Mouse (Mus musculus) stomach, postnatal 0 days (tissue): ENCODE results near the gene Kdm4a. TPM values are rescaled to one million over a fixed set of nuclear protein-coding genes. Genes with fewer than 3 reads are reported as not detected.
A peak's percentile ranks its signal among the peaks of the same experiment; 100 is the strongest.

ENCODE experiments used
- ATAC-seq: fragments of 200-750 bp; cut with Nextera tagmentation; 2 replicates; pipeline ENCODE4 v1.8.0; 2017; ENCODE audit not compliant: low FRiP score, low TSS enrichment
- DNase-seq: peaks from one replicate; pipeline ENCODE4 v3.0.0-alpha.2; 2016; ENCODE audit warnings: low spot score
- H3K27ac ChIP-seq: fragments of 300-500 bp; sonication (generic); replicated peaks from 2 replicates; pipeline ENCODE4 v1.5.1; 2014; ENCODE audit warnings: mild to moderate bottlenecking, control low read depth
- H3K27me3 ChIP-seq: fragments of 300-500 bp; sonication (generic); 2 replicates; pipeline ENCODE4 v1.6.1; 2014; ENCODE audit warnings: low read length; ENCODE audit not compliant: control insufficient read depth, insufficient read depth
- H3K36me3 ChIP-seq: fragments of 300-500 bp; sonication (generic); 2 replicates; pipeline ENCODE4 v1.6.1; 2014; ENCODE audit warnings: low read length, mixed read lengths; ENCODE audit not compliant: control insufficient read depth, insufficient read depth
- H3K4me1 ChIP-seq: fragments of 300-500 bp; sonication (generic); replicated peaks from 2 replicates; pipeline ENCODE4 v1.6.1; 2014; ENCODE audit warnings: antibody characterized with exemption; ENCODE audit not compliant: control insufficient read depth, insufficient read depth
- H3K4me2 ChIP-seq: fragments of 300-500 bp; sonication (generic); replicated peaks from 2 replicates; pipeline ENCODE4 v1.6.1; 2014; ENCODE audit warnings: low read depth, mild to moderate bottlenecking, control low read depth, moderate library complexity
- H3K4me3 ChIP-seq: fragments of 300-500 bp; sonication (generic); 2 replicates; pipeline ENCODE4 v1.5.1; 2014; ENCODE audit warnings: low read depth, low read length, control low read depth
- H3K9ac ChIP-seq: fragments of 300-500 bp; sonication (generic); 2 replicates; pipeline ENCODE4 v1.6.1; 2014; ENCODE audit warnings: mild to moderate bottlenecking, low read length, control low read depth, mixed read lengths
- H3K9me3 ChIP-seq: fragments of 300-500 bp; sonication (generic); 2 replicates; pipeline ENCODE4 v1.6.1; 2016; ENCODE audit warnings: low read length; ENCODE audit not compliant: control insufficient read depth
- CTCF ChIP-seq: IDR thresholded peaks from 2 replicates; pipeline ENCODE4 v1.5.1; 2016; ENCODE audit warnings: antibody characterized with exemption, low read depth, mild to moderate bottlenecking, moderate library complexity
- EP300 ChIP-seq: optimal IDR thresholded peaks from 2 replicates; pipeline ENCODE3; 2016; ENCODE audit warnings: antibody characterized with exemption
- WGBS: fragments of 180-500 bp; shearing (Covaris S2); extraction: QIAGEN DNeasy Blood & Tissue Kit; methylation state at CpG from one replicate; pipeline ENCODE4 v1.1.7; 2014; 5-methylcytosine and 5-hydroxymethylcytosine counted together
- polyA plus RNA-seq: library from polyadenylated mRNA; unstranded; fragments of >200 nt; fragmentation: Nextera tagmentation; extraction: Ambion mirVana; gene quantifications from 2 replicates; pipeline ENCODE4 v1.2.1, GENCODE M21; 2015

Gene Kdm4a
- polyA plus RNA-seq, 1 experiment from 2014 or later, result 14.6 TPM

DNA sequence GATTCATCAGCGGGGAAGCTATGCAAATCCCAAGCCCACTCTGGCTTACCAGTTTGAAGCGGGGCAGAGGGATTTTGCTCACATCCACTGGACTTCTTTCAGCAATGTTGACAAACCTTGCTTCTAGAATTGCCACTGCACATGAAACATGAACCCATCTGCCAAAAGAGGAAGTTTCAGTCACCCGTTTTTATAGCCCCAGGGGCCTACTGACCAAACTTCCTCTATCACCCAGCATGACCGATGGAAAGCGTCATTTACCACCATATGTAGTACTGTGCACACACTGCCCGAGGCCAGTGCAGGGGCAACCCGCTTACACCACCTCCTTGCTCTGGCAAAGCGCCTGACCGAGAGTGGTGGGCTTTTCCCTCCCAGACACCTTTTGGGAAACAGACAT lies 35.5 kb downstream of the Kdm4a start:
- Histone ChIP-seq H3K9ac (no peak overlapping the region), H3K27me3 (no peaks in the 10 kb centered on the region), H3K4me2 (no peak overlapping the region), H3K36me3 (peaks cover 52% of the 10 kb centered on the region), H3K27ac (no peak overlapping the region), H3K4me3 (no peak overlapping the region), H3K9me3 (no peaks in the 10 kb centered on the region), H3K4me1 (no peaks in the 10 kb centered on the region)
- WGBS, result 86% methylated on average over 9 of the region's 9 CpGs
- no peak for DNase-seq
- ATAC-seq, result peak; percentile 43; the same call in 1 of the 2 replicates
- TF ChIP-seq CTCF (no peak), EP300 (no peak)

DNA sequence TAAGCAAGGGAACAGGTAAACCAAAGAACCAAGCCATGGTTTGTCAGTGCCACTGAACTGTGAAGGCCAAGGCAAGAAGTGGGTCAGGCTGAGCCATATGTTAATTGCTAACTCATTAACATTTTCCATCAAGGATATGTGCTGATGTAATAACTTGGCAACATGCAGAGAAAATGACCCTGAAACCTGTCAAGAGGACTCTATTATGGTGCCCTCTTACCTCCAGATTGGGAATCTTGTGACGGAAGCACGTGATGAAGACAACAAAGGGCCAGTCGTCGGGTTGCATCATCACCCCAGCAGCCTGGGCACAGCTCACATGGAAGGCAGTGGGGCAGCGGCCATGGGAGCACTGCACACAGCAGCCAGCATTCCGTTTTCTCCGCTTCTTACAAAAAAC lies 36.2 kb downstream of the Kdm4a start:
- H3K9ac ChIP-seq, result no peak overlapping the region
- no peak overlapping the region for H3K4me2 ChIP-seq
- 86% methylated on average over 7 of the region's 7 CpGs for WGBS
- TF ChIP-seq CTCF, result no peak
- TF ChIP-seq EP300, result no peak
- H3K4me1 ChIP-seq, result no peaks in the 10 kb centered on the region
- no peak overlapping the region for H3K4me3 ChIP-seq
- H3K36me3 ChIP-seq, result peaks cover 47% of the 10 kb centered on the region
- ATAC-seq, result no peak
- DNase-seq, result no peak
- H3K9me3 ChIP-seq, result no peaks in the 10 kb centered on the region
- no peak overlapping the region for H3K27ac ChIP-seq
- H3K27me3 ChIP-seq, result no peaks in the 10 kb centered on the region

- H3K4me3 ChIP-seq, result no peak overlapping the region
- no peaks in the 10 kb centered on the region for H3K9me3 ChIP-seq
- TF ChIP-seq EP300, result no peak
- no peak for TF ChIP-seq CTCF
- WGBS, result 89% methylated on average over 5 of the region's 5 CpGs
- no peaks in the 10 kb centered on the region for H3K4me1 ChIP-seq
- DNase-seq, result no peak
- H3K27ac ChIP-seq, result no peak overlapping the region
- no peak for ATAC-seq
- no peaks in the 10 kb centered on the region for H3K27me3 ChIP-seq
- no peak overlapping the region for H3K9ac ChIP-seq
- peaks cover 41% of the 10 kb centered on the region for H3K36me3 ChIP-seq
- H3K4me2 ChIP-seq, result no peak overlapping the region
Observed at GRCm38 (mm10) chr4:118141511-118141910, 38.3 kb downstream of the Kdm4a start.

GRCm38 (mm10) chr4:118138891-118139290 lies 41.0 kb downstream of the Kdm4a start:
- Histone ChIP-seq H3K27me3 (no peaks in the 10 kb centered on the region), H3K36me3 (peaks cover 23% of the 10 kb centered on the region), H3K4me1 (no peaks in the 10 kb centered on the region), H3K27ac (no peak overlapping the region), H3K4me2 (no peak overlapping the region), H3K9me3 (no peaks in the 10 kb centered on the region), H3K4me3 (no peak overlapping the region), H3K9ac (no peak overlapping the region)
- DNase-seq (peak; percentile 58), ATAC-seq (no peak)
- TF ChIP-seq CTCF, result 0 out of 2 replicates have a peak, but pooled peaks have one; percentile 4
- no peak for TF ChIP-seq EP300
- 30% methylated on average over 5 of the region's 5 CpGs for WGBS

GRCm38 (mm10) chr4:118137857-118138256 lies 42.0 kb downstream of the Kdm4a start:
- Histone ChIP-seq H3K9me3 (no peaks in the 10 kb centered on the region), H3K4me2 (no peak overlapping the region), H3K36me3 (peaks cover 14% of the 10 kb centered on the region), H3K4me3 (no peak overlapping the region), H3K4me1 (no peaks in the 10 kb centered on the region), H3K27ac (no peak overlapping the region), H3K27me3 (no peaks in the 10 kb centered on the region), H3K9ac (no peak overlapping the region)
- no peak for TF ChIP-seq CTCF
- TF ChIP-seq EP300, result no peak
- WGBS, result 77% methylated on average over 16 of the region's 16 CpGs
- DNase-seq (no peak), ATAC-seq (no peak)

- Histone ChIP-seq H3K36me3 (peaks cover 12% of the 10 kb centered on the region), H3K4me2 (no peak overlapping the region), H3K27me3 (no peaks in the 10 kb centered on the region), H3K4me3 (no peak overlapping the region), H3K9me3 (no peaks in the 10 kb centered on the region), H3K4me1 (no peaks in the 10 kb centered on the region), H3K27ac (no peak overlapping the region), H3K9ac (no peak overlapping the region)
- no peak for ATAC-seq
- no peak for DNase-seq
- TF ChIP-seq EP300 (no peak), CTCF (no peak)
- WGBS, result 90% methylated on average over 10 of the region's 10 CpGs
Observed at GRCm38 (mm10) chr4:118137311-118137710, 42.5 kb downstream of the Kdm4a start.
